Mouse (Mus musculus): ENCODE results near the gene Lrrc19.
"Not testable (repeated sequence)": the region's sequence is repeated elsewhere in the genome, so short reads cannot be mapped to it uniquely, and the experiment has no call there.

Gene Lrrc19

GRCm38 (mm10) chr4:94649920-94650319 is at the start of gene Lrrc19:
Gene Lrrc19, minus strand, starts transcription at chr4:94650144.
- DNase-seq (ENCODE audit: low spot score): no peak

GRCm38 (mm10) chr4:94696368-94696767 is 46.4 kb upstream of the Lrrc19 start:
- DNase-seq (ENCODE audit: low spot score): no peak

GRCm38 (mm10) chr4:94692175-94692574 is 42.2 kb upstream of the Lrrc19 start:
- DNase-seq (ENCODE audit: low spot score): no peak

- DNase-seq (ENCODE audit: low spot score): no peak
Measured at GRCm38 (mm10) chr4:94691078-94691477, 41.1 kb upstream of the Lrrc19 start.

GRCm38 (mm10) chr4:94689804-94690203 is 39.9 kb upstream of the Lrrc19 start:
- not testable (repeated sequence) for DNase-seq (ENCODE audit: low spot score)

- DNase-seq (ENCODE audit: low spot score): no peak
Measured at GRCm38 (mm10) chr4:94683305-94683704, 33.4 kb upstream of the Lrrc19 start.

GRCm38 (mm10) chr4:94682029-94682428 is 32.1 kb upstream of the Lrrc19 start:
- DNase-seq (ENCODE audit: low spot score): no peak

- DNase-seq (ENCODE audit: low spot score): no peak
Measured at GRCm38 (mm10) chr4:94681181-94681580, 31.2 kb upstream of the Lrrc19 start.

GRCm38 (mm10) chr4:94680662-94681061 is 30.7 kb upstream of the Lrrc19 start:
- DNase-seq (ENCODE audit: low spot score): no peak

- peak; percentile 74 for DNase-seq (ENCODE audit: low spot score)
Measured at GRCm38 (mm10) chr4:94669718-94670117, 19.8 kb upstream of the Lrrc19 start.

- DNase-seq (ENCODE audit: low spot score): not testable (repeated sequence)
Measured at GRCm38 (mm10) chr4:94650426-94651175, 657 bp upstream of the Lrrc19 start.

- no peak for DNase-seq (ENCODE audit: low spot score)
Measured at GRCm38 (mm10) chr4:94643141-94643540, 6.8 kb downstream of the Lrrc19 start.

- no peak for DNase-seq (ENCODE audit: low spot score)
Measured at GRCm38 (mm10) chr4:94620077-94620476, 29.9 kb downstream of the Lrrc19 start.

GRCm38 (mm10) chr4:94614627-94615006 is 35.3 kb downstream of the Lrrc19 start:
- DNase-seq (ENCODE audit: low spot score): no peak

- DNase-seq (ENCODE audit: low spot score): peak; percentile 98
Measured at GRCm38 (mm10) chr4:94613972-94614626, 35.8 kb downstream of the Lrrc19 start, which contains the start of gene Ift74. Gene Ift74, plus strand, starts transcription at chr4:94614491.

GRCm38 (mm10) chr4:94610339-94610738 is 39.6 kb downstream of the Lrrc19 start:
- DNase-seq (ENCODE audit: low spot score): no peak

- DNase-seq (ENCODE audit: low spot score): no peak
Measured at GRCm38 (mm10) chr4:94605591-94605990, 44.4 kb downstream of the Lrrc19 start.

GRCm38 (mm10) chr4:94604452-94605019 is 45.4 kb downstream of the Lrrc19 start:
- DNase-seq (ENCODE audit: low spot score): no peak

GRCm38 (mm10) chr4:94603031-94603629 is 46.8 kb downstream of the Lrrc19 start, which contains the start of gene Plaa:
Gene Plaa, minus strand, starts transcription at chr4:94603244.
- DNase-seq (ENCODE audit: low spot score): peak; percentile 95

- no peak for DNase-seq (ENCODE audit: low spot score)
Measured at GRCm38 (mm10) chr4:94602496-94603030, 47.4 kb downstream of the Lrrc19 start.

- no peak for DNase-seq (ENCODE audit: low spot score)
Measured at GRCm38 (mm10) chr4:94601395-94601794, 48.5 kb downstream of the Lrrc19 start.

- no peak for DNase-seq (ENCODE audit: low spot score)
Measured at GRCm38 (mm10) chr4:94592709-94593108, 57.2 kb downstream of the Lrrc19 start.

All from embryo, embryonic 10.5 days (tissue).